Mouse (Mus musculus) myocyte (in vitro differentiated cells): ENCODE measurements around the gene Nr2c2. TPM values are rescaled to one million over a fixed set of nuclear protein-coding genes. Genes with fewer than 3 reads are reported as not detected.

Experiments
- H3K27me3 ChIP-seq: one replicate; pipeline ENCODE4 v1.6.1; 2011; ENCODE audit not compliant: control insufficient read depth, insufficient read depth, insufficient read length
- H3K36me3 ChIP-seq: one replicate; pipeline ENCODE4 v1.6.1; 2011; ENCODE audit not compliant: control insufficient read depth, insufficient read depth
- H3K4me2 ChIP-seq: one replicate; pipeline ENCODE4 v1.6.1; 2011; ENCODE audit warnings: low read depth, control low read depth
- H3K4me3 ChIP-seq: one replicate; pipeline ENCODE4 v1.5.1; 2011; ENCODE audit warnings: mild to moderate bottlenecking, control low read depth, moderate library complexity
- H3K79me2 ChIP-seq: one replicate; pipeline ENCODE4 v1.6.1; 2011; ENCODE audit not compliant: control insufficient read depth, insufficient read depth
- H3ac ChIP-seq: one replicate; pipeline ENCODE4 v1.6.1; 2011; ENCODE audit not compliant: control insufficient read depth, insufficient read length
- CEBPB ChIP-seq: IDR thresholded peaks from 2 replicates; pipeline ENCODE4 v1.6.1; 2011; ENCODE audit warnings: mild to moderate bottlenecking, moderate library complexity; ENCODE audit not compliant: poor library complexity, insufficient read depth, severe bottlenecking
- E2F4 ChIP-seq: IDR thresholded peaks from one replicate; pipeline ENCODE4 v1.6.1; 2011; ENCODE audit warnings: mild to moderate bottlenecking, control low read depth, moderate library complexity; ENCODE audit not compliant: insufficient read depth
- MAX ChIP-seq: IDR thresholded peaks from one replicate; pipeline ENCODE4 v1.6.1; 2011; ENCODE audit warnings: low read depth, mild to moderate bottlenecking, control low read depth
- MYOD1 ChIP-seq, 3 experiments: IDR thresholded peaks; one replicate each; pipeline ENCODE4 v1.6.1; 2011; ENCODE audit warnings: control low read depth in 2 of 3, low read depth in 2 of 3, mild to moderate bottlenecking in 2 of 3, moderate library complexity in 1 of 3; ENCODE audit not compliant: insufficient read length in 2 of 3, control insufficient read depth in 1 of 3
- MYOG ChIP-seq, 3 experiments: IDR thresholded peaks; one replicate each; pipeline ENCODE4 v1.6.1; 2011; ENCODE audit warnings: control low read depth in 2 of 3, low read depth in 2 of 3, mild to moderate bottlenecking in 2 of 3; ENCODE audit not compliant: insufficient read length in 2 of 3, control insufficient read depth in 1 of 3, insufficient read depth in 1 of 3
- POLR2A ChIP-seq: IDR thresholded peaks from one replicate; pipeline ENCODE4 v1.6.1; 2011; ENCODE audit warnings: low read depth, mild to moderate bottlenecking, control low read depth, moderate library complexity; ENCODE audit not compliant: insufficient read length
- POLR2AphosphoS2 ChIP-seq: IDR thresholded peaks from one replicate; pipeline ENCODE4 v1.6.1; 2011; ENCODE audit warnings: low read depth, control low read depth; ENCODE audit not compliant: insufficient read length
- REST ChIP-seq: IDR thresholded peaks from one replicate; pipeline ENCODE4 v1.6.1; 2011; ENCODE audit warnings: mild to moderate bottlenecking, control low read depth, moderate library complexity; ENCODE audit not compliant: insufficient read depth, insufficient read length
- SRF ChIP-seq: IDR thresholded peaks from one replicate; pipeline ENCODE4 v1.6.1; 2011; ENCODE audit warnings: low read depth; ENCODE audit not compliant: control insufficient read depth, insufficient read length
- TCF12 ChIP-seq: IDR thresholded peaks from one replicate; pipeline ENCODE4 v1.6.1; 2011; ENCODE audit warnings: mild to moderate bottlenecking, control low read depth; ENCODE audit not compliant: poor library complexity, insufficient read depth, severe bottlenecking
- TCF3 ChIP-seq: IDR thresholded peaks from one replicate; pipeline ENCODE4 v1.6.1; 2011; ENCODE audit warnings: low read depth, control low read depth; ENCODE audit not compliant: insufficient read length
- USF1 ChIP-seq: IDR thresholded peaks from one replicate; pipeline ENCODE4 v1.6.1; 2011; ENCODE audit warnings: low read depth, mild to moderate bottlenecking, control low read depth, moderate library complexity
- polyA plus RNA-seq: library from polyadenylated mRNA; unstranded; fragments of >200 nt; fragmentation: generic; extraction: Trizol; gene quantifications from one replicate; pipeline ENCODE4 v1.2.1, GENCODE M21; 2012; ENCODE audit warnings: missing spikeins

Gene Nr2c2
- polyA plus RNA-seq, 1 experiment: 5.8 TPM

- H3K27me3 ChIP-seq: peaks cover 25% of the 10 kb centered on the region
- TF ChIP-seq REST: no peak
- TF ChIP-seq CEBPB: no peak
- TF ChIP-seq POLR2AphosphoS2: no peak
- TF ChIP-seq E2F4: no peak
- no peak for TF ChIP-seq MYOG (IDR thresholded peaks at IDR 0.05; ENCODE audit: control insufficient read depth in 1 of 3, insufficient read depth in 1 of 3, insufficient read length in 2 of 3, low read depth in 2 of 3)
- TF ChIP-seq TCF12: no peak
- no peak for TF ChIP-seq POLR2A
- TF ChIP-seq TCF3: no peak
- TF ChIP-seq SRF: no peak
- no peak for TF ChIP-seq MYOD1 (IDR thresholded peaks at IDR 0.05; ENCODE audit: control insufficient read depth in 1 of 3, insufficient read length in 2 of 3, low read depth in 2 of 3)
- TF ChIP-seq USF1: no peak
- no peak for TF ChIP-seq MAX
Measured at GRCm38 (mm10) chr6:92222021-92222420, 130.8 kb downstream of the Nr2c2 start.

More at GRCm38 (mm10) chr6:92222021-92222420, 130.8 kb downstream of the Nr2c2 start:
- Histone ChIP-seq H3K36me3 (no peaks in the 10 kb centered on the region), H3K4me2 (no peak overlapping the region), H3ac (no peak overlapping the region), H3K79me2 (no peaks in the 10 kb centered on the region), H3K4me3 (no peak overlapping the region)

Other genes starting within 250 kb of the Nr2c2 start
- 6.5 TPM for gene Ccdc174, start 213.3 kb upstream of the Nr2c2 start, polyA plus RNA-seq
- gene 4930590J08Rik, start 188.6 kb upstream of the Nr2c2 start, polyA plus RNA-seq: 0.32 TPM
- not detected for gene Fgd5, start 112.5 kb upstream of the Nr2c2 start, polyA plus RNA-seq
- gene Mrps25, start 92.6 kb downstream of the Nr2c2 start, polyA plus RNA-seq: 53.1 TPM
- gene Rbsn, start 123.5 kb downstream of the Nr2c2 start, polyA plus RNA-seq: 14.5 TPM
- gene Trh, start 153.3 kb downstream of the Nr2c2 start, polyA plus RNA-seq: not detected